Mouse (Mus musculus) bone marrow, adult 2 months (tissue): ENCODE measurements around the gene Col27a1. TPM values are rescaled to one million over a fixed set of nuclear protein-coding genes. Genes with fewer than 3 reads are reported as not detected.
A peak's percentile ranks its signal among the peaks of the same experiment; 100 is the strongest.

Source experiments
- H3K27ac ChIP-seq: fragments of 200-500 bp; 2 replicates; pipeline ENCODE4 v1.5.1; 2012; ENCODE audit warnings: low read depth, mild to moderate bottlenecking, control low read depth, inconsistent platforms, low read length; ENCODE audit not compliant: control insufficient read depth, poor library complexity, insufficient read depth
- H3K4me1 ChIP-seq: fragments of 200-500 bp; 2 replicates; pipeline ENCODE4 v1.6.1; 2011; ENCODE audit warnings: low read length; ENCODE audit not compliant: control insufficient read depth, insufficient read depth
- H3K4me3 ChIP-seq: fragments of 200-500 bp; replicated peaks from 2 replicates; pipeline ENCODE3; 2011; ENCODE audit warnings: mild to moderate bottlenecking, low read depth, low read length, control low read depth; ENCODE audit not compliant: control insufficient read depth
- CTCF ChIP-seq: fragments of 200-500 bp; IDR thresholded peaks from 2 replicates; pipeline ENCODE4 v1.5.1; 2011; ENCODE audit warnings: low read length, control low read depth; ENCODE audit not compliant: control insufficient read depth, insufficient read depth
- POLR2A ChIP-seq: fragments of 200-500 bp; IDR thresholded peaks from 2 replicates; pipeline ENCODE4 v1.6.1; 2011; ENCODE audit warnings: low read depth, mild to moderate bottlenecking, control low read depth, low read length, borderline replicate concordance; ENCODE audit not compliant: control insufficient read depth
- WGBS: fragments of 180-500 bp; shearing (Covaris S2); methylation state at CpG from one replicate; pipeline ENCODE4 v1.1.7; 2018; 5-methylcytosine and 5-hydroxymethylcytosine counted together
- polyA plus RNA-seq: library from polyadenylated mRNA; stranded (reverse); fragments of >200 nt; gene quantifications from 2 replicates; pipeline ENCODE4 v1.2.4, GENCODE M21; 2011; ENCODE audit warnings: low replicate concordance; ENCODE audit not compliant: missing spikeins, insufficient read depth, insufficient read length

Col27a1 gene
- polyA plus RNA-seq, 1 experiment, result 6.6 TPM

DNA sequence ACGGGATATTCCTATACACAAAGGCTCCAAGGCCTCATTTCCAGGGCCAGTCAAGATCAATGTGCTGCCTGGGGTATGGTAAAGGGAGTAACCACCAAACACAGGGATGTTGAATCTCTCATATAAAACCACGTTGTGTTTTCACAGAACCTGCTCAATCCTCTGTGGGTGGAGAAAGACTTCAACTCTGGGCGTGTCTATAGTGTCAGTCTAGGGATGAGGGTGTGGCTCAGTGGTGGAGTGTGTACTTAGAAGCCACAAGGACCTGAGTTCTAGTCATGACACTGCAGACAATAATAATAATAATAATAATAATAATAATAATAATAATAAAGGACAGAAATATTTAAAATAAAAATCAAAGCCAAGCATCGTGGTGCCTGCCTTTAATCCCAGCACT is 170.5 kb downstream of the Col27a1 start:
- Histone ChIP-seq H3K27ac (peak overlapping the region; percentile 38), H3K4me3 (no peak overlapping the region), H3K4me1 (peaks cover 18% of the 10 kb centered on the region)
- no peak for TF ChIP-seq POLR2A
- no peak for TF ChIP-seq CTCF
- 77% methylated on average over 4 of the region's 4 CpGs for WGBS

Other genes starting within 250 kb of the Col27a1 start
- gene Zfp618, start 248.4 kb upstream of the Col27a1 start, polyA plus RNA-seq, result 0.40 and 1.1 TPM in 2 replicates
- gene Ambp, start 59.2 kb upstream of the Col27a1 start, polyA plus RNA-seq, result 2.6 and 11.2 TPM in 2 replicates
- gene Kif12, start 41.9 kb upstream of the Col27a1 start, polyA plus RNA-seq, result not detected in 2 replicates
- 13.2 and 43.2 TPM in 2 replicates for gene Orm1, start 130.6 kb downstream of the Col27a1 start, polyA plus RNA-seq
- not detected in 2 replicates for gene Orm3, start 142.2 kb downstream of the Col27a1 start, polyA plus RNA-seq
- not detected in 2 replicates for gene Orm2, start 148.4 kb downstream of the Col27a1 start, polyA plus RNA-seq
- 34.5 and 61.0 TPM in 2 replicates for gene Akna, start 189.3 kb downstream of the Col27a1 start, polyA plus RNA-seq